Mouse (Mus musculus): ENCODE data around the gene Swap70.

DNA sequence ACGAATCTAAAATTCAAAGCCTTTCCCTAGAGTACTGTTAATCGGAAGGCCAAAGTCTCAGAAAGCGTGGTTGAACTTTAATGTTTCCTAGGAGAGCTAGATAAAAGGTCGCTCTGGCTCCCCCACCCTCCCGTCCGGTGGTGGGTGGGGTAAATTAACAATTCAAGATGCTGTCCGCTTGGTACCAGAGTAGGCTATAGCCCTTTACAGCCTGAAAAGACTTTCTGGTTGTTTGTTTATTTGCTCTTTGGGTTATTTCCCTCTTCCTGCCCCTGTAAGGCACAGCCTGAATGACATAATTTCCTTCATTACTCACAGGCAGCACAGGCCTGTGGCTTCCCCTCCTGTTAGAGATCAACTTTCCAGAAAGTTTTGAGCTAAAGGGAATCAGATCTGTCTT, 31.6 kb upstream of the Swap70 start:
- TF ChIP-seq POLR2A (IDR thresholded peaks at IDR 0.05; ENCODE audit: borderline replicate concordance, extremely low read depth, low read depth, low read length), result no peak
- TF ChIP-seq CTCF (IDR thresholded peaks at IDR 0.05; ENCODE audit: insufficient read depth, low read length), result no peak
